Mouse (Mus musculus): Measurements from ENCODE around the gene Tas2r134. TPM values are rescaled to one million over a fixed set of nuclear protein-coding genes. Genes with fewer than 3 reads are reported as not detected.

The Tas2r134 gene
- polyA plus RNA-seq, 1 experiment from 2014 or later = not detected

DNA sequence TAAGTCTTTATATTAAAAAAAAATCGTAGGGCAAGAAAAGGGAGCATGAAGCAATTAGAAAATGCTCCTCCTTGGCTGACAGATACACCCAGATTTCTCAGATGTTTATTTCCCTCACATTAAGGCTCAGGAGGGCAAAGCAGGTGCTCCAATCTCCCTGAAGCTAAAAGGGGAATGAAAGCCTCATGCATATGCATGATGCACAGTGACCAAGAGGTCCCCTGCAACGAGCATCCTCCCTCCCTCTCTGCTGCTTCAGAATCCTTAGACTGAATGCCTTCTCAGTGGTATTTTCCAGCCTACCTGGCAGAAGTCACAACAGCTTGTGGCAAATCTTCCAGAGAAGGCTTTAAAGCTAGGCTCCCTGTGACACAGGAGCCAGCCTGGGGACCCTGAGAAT lies 16.4 kb upstream of the Tas2r134 start:
- Histone ChIP-seq H3K27ac (peak overlapping the region; percentile 76), H3K27me3 (no peaks in the 10 kb centered on the region), H3K4me1 (replicated peaks) (peaks cover 20% of the 10 kb centered on the region), H3K36me3 (no peaks in the 10 kb centered on the region), H3K9me3 (no peaks in the 10 kb centered on the region), H3K4me3 (no peak overlapping the region), H3K4me2 (peak overlapping the region; percentile 50), H3K9ac (peak overlapping the region; percentile 43)
- no peak for ATAC-seq (ENCODE audit: low FRiP score)
- 14% methylated on average over 2 of the region's 2 CpGs for WGBS

GRCm38 (mm10) chr2:51613716-51614115 lies 13.6 kb upstream of the Tas2r134 start:
- no peak overlapping the region for H3K4me2 ChIP-seq
- no peaks in the 10 kb centered on the region for H3K36me3 ChIP-seq
- WGBS = 78% methylated on average over 4 of the region's 4 CpGs

DNA sequence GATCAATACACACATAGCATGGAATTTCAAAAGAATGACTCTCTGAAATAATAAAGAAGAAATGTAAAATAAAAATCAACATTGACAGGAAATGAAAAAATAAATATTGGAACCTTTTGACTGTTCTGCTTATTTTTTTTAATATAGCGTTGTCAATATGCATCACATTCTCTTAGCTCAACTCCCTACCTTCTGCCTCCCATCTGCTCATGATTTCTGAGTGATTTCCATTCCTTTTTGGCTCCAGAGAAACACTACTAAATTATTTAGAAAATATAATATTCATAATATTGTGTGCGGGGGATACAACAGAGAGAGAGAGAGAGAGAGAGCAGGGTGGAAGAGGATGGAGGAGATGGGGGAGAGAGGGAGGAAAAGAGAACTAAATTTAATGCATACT lies 5.4 kb upstream of the Tas2r134 start:
- no peak for ATAC-seq (ENCODE audit: low FRiP score)
- Histone ChIP-seq H3K27ac (no peak overlapping the region), H3K36me3 (no peaks in the 10 kb centered on the region), H3K9me3 (no peaks in the 10 kb centered on the region), H3K4me1 (replicated peaks) (peaks cover 3% of the 10 kb centered on the region; the same call in 1 of the 2 replicates), H3K4me2 (no peak overlapping the region), H3K9ac (no peak overlapping the region), H3K4me3 (no peak overlapping the region), H3K27me3 (no peaks in the 10 kb centered on the region)
- 84% methylated on average over 2 of the region's 2 CpGs for WGBS

More at GRCm38 (mm10) chr2:51613716-51614115, 13.6 kb upstream of the Tas2r134 start:
- no peak overlapping the region for H3K9ac ChIP-seq
- H3K27ac ChIP-seq = no peak overlapping the region
- no peak overlapping the region for H3K4me3 ChIP-seq
- no peak for ATAC-seq (ENCODE audit: low FRiP score)
- no peaks in the 10 kb centered on the region for H3K27me3 ChIP-seq
- H3K4me1 ChIP-seq (replicated peaks) = peaks cover 20% of the 10 kb centered on the region
- no peaks in the 10 kb centered on the region for H3K9me3 ChIP-seq

DNA sequence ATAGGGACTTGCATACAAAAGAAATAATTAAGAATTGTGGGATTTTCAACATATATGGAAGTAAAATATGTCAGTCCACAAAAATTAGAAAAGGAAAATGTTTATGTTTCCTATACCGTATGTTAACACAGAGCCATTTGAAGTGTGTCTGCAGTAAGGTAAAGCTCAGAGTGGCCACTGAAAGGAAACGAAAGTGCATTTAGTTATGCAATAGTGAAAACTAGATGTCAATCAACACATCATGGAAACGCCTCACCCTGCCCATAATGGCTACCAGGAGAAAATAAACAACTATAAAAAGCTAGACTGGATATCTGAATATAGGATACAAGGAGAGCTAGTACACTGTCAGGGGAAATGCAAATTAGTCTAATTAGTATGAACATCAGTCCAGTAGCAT lies 1.3 kb upstream of the Tas2r134 start:
- 83% methylated on average over 3 of the region's 3 CpGs for WGBS
- Histone ChIP-seq H3K9me3 (no peaks in the 10 kb centered on the region), H3K27me3 (no peaks in the 10 kb centered on the region), H3K4me2 (no peak overlapping the region), H3K4me3 (no peak overlapping the region), H3K36me3 (no peaks in the 10 kb centered on the region), H3K4me1 (replicated peaks) (peaks cover 3% of the 10 kb centered on the region; the same call in 1 of the 2 replicates), H3K9ac (no peak overlapping the region), H3K27ac (no peak overlapping the region)
- ATAC-seq (ENCODE audit: low FRiP score) = no peak

- ATAC-seq (ENCODE audit: low FRiP score) = no peak
Observed at GRCm38 (mm10) chr2:51631428-51631827, 4.1 kb downstream of the Tas2r134 start.

GRCm38 (mm10) chr2:51637681-51638080 lies 10.4 kb downstream of the Tas2r134 start:
- Histone ChIP-seq H3K36me3 (no peaks in the 10 kb centered on the region), H3K27me3 (no peaks in the 10 kb centered on the region), H3K27ac (no peak overlapping the region), H3K9me3 (no peaks in the 10 kb centered on the region), H3K4me1 (replicated peaks) (no peaks in the 10 kb centered on the region), H3K4me3 (no peak overlapping the region), H3K9ac (no peak overlapping the region), H3K4me2 (no peak overlapping the region)
- WGBS = 80% methylated on average over 11 of the region's 11 CpGs
- ATAC-seq (ENCODE audit: low FRiP score) = no peak

More at GRCm38 (mm10) chr2:51631428-51631827, 4.1 kb downstream of the Tas2r134 start:
- 78% methylated on average over 2 of the region's 2 CpGs for WGBS
- no peak overlapping the region for H3K4me3 ChIP-seq
- no peak overlapping the region for H3K9ac ChIP-seq
- no peaks in the 10 kb centered on the region for H3K9me3 ChIP-seq
- no peak overlapping the region for H3K4me2 ChIP-seq
- no peaks in the 10 kb centered on the region for H3K27me3 ChIP-seq
- H3K4me1 ChIP-seq (replicated peaks) = no peaks in the 10 kb centered on the region
- no peaks in the 10 kb centered on the region for H3K36me3 ChIP-seq
- no peak overlapping the region for H3K27ac ChIP-seq

DNA sequence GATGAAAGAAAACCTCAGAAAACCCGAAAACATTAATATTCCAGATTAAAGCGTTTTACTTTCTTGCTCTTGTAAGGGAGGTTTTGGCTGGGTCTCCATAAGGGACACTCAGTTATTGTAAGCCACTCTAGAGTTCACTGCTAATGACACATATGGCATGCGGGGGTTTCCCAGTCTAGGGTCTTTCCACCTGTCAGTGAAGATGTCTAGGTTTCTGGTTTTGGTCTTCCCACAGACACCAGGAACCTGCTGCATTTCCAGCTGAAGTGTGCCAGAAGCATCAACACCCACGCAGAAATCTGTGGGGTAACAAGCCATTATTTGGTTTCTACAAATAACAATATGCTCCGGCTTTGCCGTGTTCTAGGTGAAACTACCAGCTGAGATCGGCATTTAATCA lies 14.3 kb downstream of the Tas2r134 start:
- Histone ChIP-seq H3K27ac (no peak overlapping the region), H3K27me3 (no peaks in the 10 kb centered on the region), H3K9ac (no peak overlapping the region), H3K4me1 (replicated peaks) (no peaks in the 10 kb centered on the region; the same call in 1 of the 2 replicates), H3K4me2 (no peak overlapping the region), H3K4me3 (no peak overlapping the region), H3K9me3 (no peaks in the 10 kb centered on the region), H3K36me3 (no peaks in the 10 kb centered on the region)
- 94% methylated on average over 7 of the region's 7 CpGs for WGBS
- ATAC-seq (ENCODE audit: low FRiP score) = no peak

DNA sequence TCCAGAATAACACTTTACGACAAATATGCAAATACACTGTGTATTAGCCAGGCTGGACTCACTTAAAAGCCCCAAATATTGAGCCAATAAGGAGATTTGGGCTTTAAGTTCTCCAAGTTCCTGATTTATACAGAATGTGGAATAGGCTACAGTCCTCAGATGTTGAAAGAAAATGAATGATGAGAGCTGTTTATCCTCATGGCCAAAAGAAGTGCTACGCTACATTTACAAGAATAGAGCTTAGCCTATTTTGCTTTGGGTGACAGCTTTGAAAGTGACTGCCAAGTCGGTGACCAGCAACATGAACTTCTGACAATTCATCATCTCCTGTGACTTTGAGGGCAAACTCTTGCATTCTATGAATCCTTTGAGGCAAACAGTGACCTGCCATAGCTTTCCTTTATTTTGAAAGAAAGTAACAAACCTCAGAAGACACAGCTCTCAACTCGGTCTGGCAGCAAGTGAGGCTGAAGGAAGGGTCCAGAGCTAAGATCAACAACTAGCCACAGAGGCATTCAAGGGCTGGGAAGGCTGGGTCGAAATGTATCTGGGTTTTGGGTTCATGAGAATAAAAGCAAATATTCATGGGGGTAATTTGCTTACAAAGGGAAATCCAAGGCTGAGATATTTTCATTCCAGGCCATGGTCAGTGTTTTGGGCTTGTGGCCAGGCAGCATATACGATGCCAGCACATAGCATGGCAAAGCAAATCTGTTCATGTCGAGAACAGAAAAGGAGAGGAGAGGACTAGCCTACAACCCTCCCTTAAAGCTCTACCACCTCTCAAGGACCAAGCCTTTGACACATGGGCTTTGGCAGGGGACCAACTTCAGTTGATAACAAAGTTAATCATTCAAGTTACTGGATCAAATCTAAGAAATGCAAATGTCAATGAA lies 16.2 kb downstream of the Tas2r134 start:
- no peaks in the 10 kb centered on the region for H3K9me3 ChIP-seq
- no peaks in the 10 kb centered on the region for H3K27me3 ChIP-seq
- H3K4me3 ChIP-seq = no peak overlapping the region
- H3K4me2 ChIP-seq = no peak overlapping the region
- 58% methylated on average over 7 of the region's 7 CpGs for WGBS
- no peak overlapping the region for H3K27ac ChIP-seq
- H3K9ac ChIP-seq = no peak overlapping the region
- ATAC-seq (ENCODE audit: low FRiP score) = no peak
- H3K36me3 ChIP-seq = no peaks in the 10 kb centered on the region
- H3K4me1 ChIP-seq (replicated peaks) = no peaks in the 10 kb centered on the region; the same call in 1 of the 2 replicates

- no peak overlapping the region for H3K27ac ChIP-seq
- no peaks in the 10 kb centered on the region for H3K36me3 ChIP-seq
- H3K27me3 ChIP-seq = no peaks in the 10 kb centered on the region
- 95% methylated on average over 3 of the region's 3 CpGs for WGBS
- ATAC-seq (ENCODE audit: low FRiP score) = no peak
- H3K4me1 ChIP-seq (replicated peaks) = no peaks in the 10 kb centered on the region; the same call in 1 of the 2 replicates
- no peak overlapping the region for H3K9ac ChIP-seq
- no peak overlapping the region for H3K4me3 ChIP-seq
- H3K4me2 ChIP-seq = no peak overlapping the region
- no peaks in the 10 kb centered on the region for H3K9me3 ChIP-seq
Observed at GRCm38 (mm10) chr2:51647972-51648371, 20.7 kb downstream of the Tas2r134 start.

GRCm38 (mm10) chr2:51649887-51650286 lies 22.6 kb downstream of the Tas2r134 start:
- no peaks in the 10 kb centered on the region for H3K4me1 ChIP-seq (replicated peaks)
- WGBS = 86% methylated on average over 1 of the region's 1 CpGs
- no peak for ATAC-seq (ENCODE audit: low FRiP score)
- no peaks in the 10 kb centered on the region for H3K36me3 ChIP-seq
- no peak overlapping the region for H3K27ac ChIP-seq
- no peaks in the 10 kb centered on the region for H3K27me3 ChIP-seq
- H3K9me3 ChIP-seq = no peaks in the 10 kb centered on the region
- no peak overlapping the region for H3K9ac ChIP-seq
- no peak overlapping the region for H3K4me2 ChIP-seq
- H3K4me3 ChIP-seq = no peak overlapping the region

DNA sequence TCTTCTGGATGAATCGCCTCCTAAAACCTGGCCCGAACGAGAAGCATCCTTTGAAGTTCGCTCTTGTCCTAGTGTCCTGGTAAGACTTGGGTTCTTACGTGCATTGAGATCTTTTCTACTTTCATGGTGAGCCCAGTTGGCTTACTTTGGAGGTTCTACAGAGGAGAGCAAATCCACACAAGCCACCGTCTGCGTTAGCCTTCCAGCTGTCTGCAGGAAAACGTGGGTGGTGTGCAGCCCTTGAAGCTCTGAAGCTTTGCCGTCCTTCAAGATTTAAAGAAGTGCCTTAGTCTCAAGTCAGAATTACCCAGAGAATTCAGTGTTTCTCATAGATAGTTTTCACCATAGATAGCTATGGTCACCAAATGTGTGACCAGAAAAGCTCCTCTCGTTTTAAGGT lies 24.8 kb downstream of the Tas2r134 start:
- Histone ChIP-seq H3K36me3 (no peaks in the 10 kb centered on the region), H3K9ac (no peak overlapping the region), H3K4me2 (no peak overlapping the region), H3K27me3 (no peaks in the 10 kb centered on the region), H3K4me1 (replicated peaks) (no peaks in the 10 kb centered on the region), H3K4me3 (no peak overlapping the region), H3K27ac (no peak overlapping the region), H3K9me3 (no peaks in the 10 kb centered on the region)
- WGBS = 94% methylated on average over 10 of the region's 10 CpGs
- no peak for ATAC-seq (ENCODE audit: low FRiP score)

DNA sequence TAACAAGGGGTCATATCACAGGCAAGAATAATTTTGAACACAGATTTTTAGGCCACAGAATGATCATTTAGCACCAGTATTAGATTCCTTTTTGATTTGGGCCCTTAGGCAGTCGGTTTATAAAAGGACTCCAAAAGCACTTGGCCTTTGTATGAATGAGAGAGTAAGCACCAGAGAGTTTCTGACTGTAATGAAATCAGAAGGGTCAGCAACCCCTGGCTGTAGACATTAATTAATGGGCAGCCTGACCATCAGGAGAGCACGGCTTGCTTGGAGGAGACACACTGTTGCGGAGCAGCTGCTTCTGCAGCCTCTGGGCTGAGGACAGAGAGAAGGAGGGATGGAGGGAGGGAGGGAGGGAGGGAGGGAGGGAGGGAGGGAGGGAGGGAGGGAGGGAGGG lies 30.4 kb downstream of the Tas2r134 start:
- no peak for ATAC-seq (ENCODE audit: low FRiP score)
- H3K27me3 ChIP-seq = no peaks in the 10 kb centered on the region
- no peaks in the 10 kb centered on the region for H3K36me3 ChIP-seq
- no peaks in the 10 kb centered on the region for H3K4me1 ChIP-seq (replicated peaks)
- H3K27ac ChIP-seq = no peak overlapping the region
- no peak overlapping the region for H3K9ac ChIP-seq
- no peak overlapping the region for H3K4me2 ChIP-seq
- H3K4me3 ChIP-seq = no peak overlapping the region
- WGBS = 38% methylated on average over 3 of the region's 3 CpGs
- H3K9me3 ChIP-seq = no peaks in the 10 kb centered on the region

- Histone ChIP-seq H3K4me1 (replicated peaks) (no peaks in the 10 kb centered on the region), H3K4me2 (no peak overlapping the region), H3K4me3 (no peak overlapping the region), H3K9me3 (no peaks in the 10 kb centered on the region), H3K9ac (no peak overlapping the region), H3K36me3 (no peaks in the 10 kb centered on the region), H3K27me3 (no peaks in the 10 kb centered on the region), H3K27ac (no peak overlapping the region)
- 64% methylated on average over 5 of the region's 5 CpGs for WGBS
- ATAC-seq (ENCODE audit: low FRiP score) = no peak
Observed at GRCm38 (mm10) chr2:51658288-51658687, 31.0 kb downstream of the Tas2r134 start.
